Mouse (Mus musculus) liver, embryonic 16.5 days (tissue): ENCODE measurements at regions not wholly inside any gene's neighbourhood (a gene's known extent, or its start where the extent isn't known, plus 50 kb on each side); places are given as distances from the start of the nearest gene placed in this dataset.
A peak's percentile ranks its signal among the peaks of the same experiment; 100 is the strongest.
"Not testable (repeated sequence)": the region's sequence is repeated elsewhere in the genome, so short reads cannot be mapped to it uniquely, and the experiment has no call there.

Experiments used
- ATAC-seq: fragments of 200-750 bp; cut with Nextera tagmentation; 2 replicates; pipeline ENCODE4 v1.8.0; 2017; ENCODE audit warnings: low read depth, mild to moderate bottlenecking, moderate number of reproducible peaks, moderate library complexity
- H3K27ac ChIP-seq: fragments of 300-500 bp; sonication (generic); 2 replicates; pipeline ENCODE4 v1.5.1; 2014; ENCODE audit warnings: mild to moderate bottlenecking, low read length
- H3K27me3 ChIP-seq: fragments of 300-500 bp; sonication (generic); 2 replicates; pipeline ENCODE4 v1.6.1; 2014; ENCODE audit warnings: low read depth, low read length, mixed read lengths; ENCODE audit not compliant: control insufficient read depth, insufficient read depth
- H3K36me3 ChIP-seq: fragments of 300-500 bp; sonication (generic); 2 replicates; pipeline ENCODE4 v1.6.1; 2014; ENCODE audit warnings: mild to moderate bottlenecking; ENCODE audit not compliant: control insufficient read depth, insufficient read depth
- H3K4me1 ChIP-seq: fragments of 300-500 bp; sonication (generic); 2 replicates; pipeline ENCODE4 v1.6.1; 2014; ENCODE audit warnings: low read depth, low read length, mixed read lengths; ENCODE audit not compliant: control insufficient read depth
- H3K4me2 ChIP-seq: fragments of 300-500 bp; sonication (generic); 2 replicates; pipeline ENCODE4 v1.6.1; 2014; ENCODE audit warnings: low read depth, low read length, mixed read lengths
- H3K4me3 ChIP-seq: fragments of 300-500 bp; sonication (generic); 2 replicates; pipeline ENCODE4 v1.5.1; 2014; ENCODE audit warnings: low read depth, mild to moderate bottlenecking, low read length
- H3K9ac ChIP-seq: fragments of 300-500 bp; sonication (generic); 2 replicates; pipeline ENCODE4 v1.6.1; 2014; ENCODE audit warnings: low read depth, low read length
- H3K9me3 ChIP-seq: fragments of 300-500 bp; sonication (generic); replicated peaks from 2 replicates; pipeline ENCODE4 v1.6.1; 2016; ENCODE audit warnings: low read length; ENCODE audit not compliant: control insufficient read depth
- WGBS: fragments of 180-500 bp; shearing (Covaris S2); extraction: QIAGEN DNeasy Blood & Tissue Kit; methylation state at CpG from one replicate; pipeline ENCODE4 v1.1.7; 2014; ENCODE audit not compliant: insufficient replicate concordance; 5-methylcytosine and 5-hydroxymethylcytosine counted together

- not testable (repeated sequence) for H3K4me2 ChIP-seq, H3K4me1 ChIP-seq, H3K27me3 ChIP-seq, H3K4me3 ChIP-seq, H3K9ac ChIP-seq, H3K9me3 ChIP-seq, ATAC-seq, H3K27ac ChIP-seq, H3K36me3 ChIP-seq
- WGBS: 66% methylated on average over 7 of the region's 7 CpGs
These were observed 80.8 kb upstream of the Gm15446 start for GRCm38 (mm10) chr5:109842186-109842978.

- not testable (repeated sequence) for ATAC-seq, H3K27ac ChIP-seq
- peak overlapping the region; percentile 68 for H3K4me3 ChIP-seq
These were observed 79.0 kb upstream of the Gm15446 start for GRCm38 (mm10) chr5:109844236-109844635.

GRCm38 (mm10) chr5:109844753-109845186 is 78.4 kb upstream of the Gm15446 start:
- H3K9me3 ChIP-seq: no peaks in the 10 kb centered on the region
- H3K27ac ChIP-seq: no peak overlapping the region
- WGBS: 2% methylated on average over 15 of the region's 15 CpGs
- peak overlapping the region; percentile 66 for H3K9ac ChIP-seq
- H3K4me2 ChIP-seq: peak overlapping the region; percentile 59
- H3K4me1 ChIP-seq: no peaks in the 10 kb centered on the region; the same call in 1 of the 2 replicates
- H3K36me3 ChIP-seq: no peaks in the 10 kb centered on the region
- peak overlapping the region; percentile 68 for H3K4me3 ChIP-seq
- ATAC-seq: peak; percentile 96
- H3K27me3 ChIP-seq: no peaks in the 10 kb centered on the region

More at GRCm38 (mm10) chr5:109844236-109844635, 79.0 kb upstream of the Gm15446 start:
- peak overlapping the region; percentile 59 for H3K4me2 ChIP-seq
- H3K36me3 ChIP-seq, H3K9ac ChIP-seq, H3K4me1 ChIP-seq, H3K27me3 ChIP-seq, H3K9me3 ChIP-seq: not testable (repeated sequence)
- WGBS: 71% methylated on average over 2 of the region's 2 CpGs

- H3K9ac ChIP-seq, H3K27me3 ChIP-seq, H3K9me3 ChIP-seq, H3K4me1 ChIP-seq, H3K4me2 ChIP-seq, H3K4me3 ChIP-seq, H3K36me3 ChIP-seq, H3K27ac ChIP-seq, ATAC-seq: not testable (repeated sequence)
These were observed 72.0 kb upstream of the Gm15446 start for GRCm38 (mm10) chr5:109851225-109851624.

GRCm38 (mm10) chr5:109860402-109860801 is 62.8 kb upstream of the Gm15446 start:
- WGBS: 60% methylated on average over 4 of the region's 4 CpGs

GRCm38 (mm10) chr5:109864517-109864916 is 58.7 kb upstream of the Gm15446 start:
- H3K4me3 ChIP-seq, H3K9ac ChIP-seq, H3K4me2 ChIP-seq, H3K4me1 ChIP-seq, H3K27me3 ChIP-seq, H3K9me3 ChIP-seq, ATAC-seq, H3K36me3 ChIP-seq, H3K27ac ChIP-seq: not testable (repeated sequence)

More at GRCm38 (mm10) chr5:109860402-109860801, 62.8 kb upstream of the Gm15446 start:
- H3K9ac ChIP-seq: no peak overlapping the region
- no peak for ATAC-seq
- H3K4me1 ChIP-seq: no peaks in the 10 kb centered on the region
- no peak overlapping the region for H3K27ac ChIP-seq
- no peak overlapping the region for H3K4me2 ChIP-seq
- no peaks in the 10 kb centered on the region for H3K9me3 ChIP-seq
- H3K4me3 ChIP-seq: no peak overlapping the region
- no peaks in the 10 kb centered on the region for H3K36me3 ChIP-seq
- no peaks in the 10 kb centered on the region for H3K27me3 ChIP-seq

GRCm38 (mm10) chr5:109865628-109866027 is 57.6 kb upstream of the Gm15446 start:
- no peak for ATAC-seq
- WGBS: 55% methylated on average over 1 of the region's 1 CpGs
- no peak overlapping the region for H3K4me3 ChIP-seq
- no peak overlapping the region for H3K9ac ChIP-seq
- no peak overlapping the region for H3K4me2 ChIP-seq
- H3K27me3 ChIP-seq: no peaks in the 10 kb centered on the region
- no peaks in the 10 kb centered on the region for H3K9me3 ChIP-seq
- peaks cover 3% of the 10 kb centered on the region; the same call in 1 of the 2 replicates for H3K4me1 ChIP-seq
- no peaks in the 10 kb centered on the region for H3K36me3 ChIP-seq
- no peak overlapping the region for H3K27ac ChIP-seq

- under 1% methylated on average over 22 of the region's 22 CpGs for WGBS
- H3K27ac ChIP-seq: peak overlapping the region; percentile 59
These were observed 56.7 kb upstream of the Gm15446 start for GRCm38 (mm10) chr5:109866337-109867126.

GRCm38 (mm10) chr5:109867221-109867620 is 56.0 kb upstream of the Gm15446 start:
- Histone ChIP-seq H3K4me2 (peak overlapping the region; percentile 65), H3K4me3 (peak overlapping the region; percentile 76)
- not testable (repeated sequence) for H3K4me1 ChIP-seq, ATAC-seq, H3K9me3 ChIP-seq, H3K27ac ChIP-seq, H3K36me3 ChIP-seq, H3K9ac ChIP-seq, H3K27me3 ChIP-seq

More at GRCm38 (mm10) chr5:109866337-109867126, 56.7 kb upstream of the Gm15446 start:
- Histone ChIP-seq H3K9me3 (no peaks in the 10 kb centered on the region), H3K9ac (peak overlapping the region; percentile 66), H3K4me2 (peak overlapping the region; percentile 65), H3K36me3 (no peaks in the 10 kb centered on the region), H3K4me1 (peaks cover 3% of the 10 kb centered on the region; the same call in 1 of the 2 replicates), H3K4me3 (peak overlapping the region; percentile 76), H3K27me3 (no peaks in the 10 kb centered on the region)
- peak; percentile 99 for ATAC-seq
